Mouse (Mus musculus) kidney, postnatal 14 days (tissue): ENCODE results near the gene Ttll7.
A peak's percentile ranks its signal among the peaks of the same experiment; 100 is the strongest.

ENCODE experiments used
- DNase-seq: peaks from one replicate; pipeline ENCODE4 v3.0.0; 2022; ENCODE audit warnings: mixed read lengths

The Ttll7 gene

DNA sequence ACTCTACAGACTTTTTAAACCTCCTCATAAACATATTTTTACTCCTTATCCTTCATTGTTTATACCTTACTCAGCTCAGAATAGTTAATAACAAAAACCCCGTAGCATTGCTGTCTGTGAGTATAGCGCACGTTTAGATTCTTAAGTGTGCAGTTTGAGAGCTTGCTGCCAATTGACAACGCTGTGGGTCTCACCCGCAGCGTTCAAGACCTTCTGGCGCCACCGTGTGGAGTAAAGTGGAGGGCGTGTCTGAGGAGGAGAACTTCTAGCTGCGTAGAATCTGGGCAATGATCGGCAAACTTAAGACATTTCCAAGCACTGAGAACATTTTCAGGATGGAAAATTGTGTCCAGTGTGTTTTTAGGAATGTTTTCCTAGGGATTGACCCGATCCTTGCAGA, 62.6 kb downstream of the Ttll7 start:
- peak; percentile 83 for DNase-seq

DNA sequence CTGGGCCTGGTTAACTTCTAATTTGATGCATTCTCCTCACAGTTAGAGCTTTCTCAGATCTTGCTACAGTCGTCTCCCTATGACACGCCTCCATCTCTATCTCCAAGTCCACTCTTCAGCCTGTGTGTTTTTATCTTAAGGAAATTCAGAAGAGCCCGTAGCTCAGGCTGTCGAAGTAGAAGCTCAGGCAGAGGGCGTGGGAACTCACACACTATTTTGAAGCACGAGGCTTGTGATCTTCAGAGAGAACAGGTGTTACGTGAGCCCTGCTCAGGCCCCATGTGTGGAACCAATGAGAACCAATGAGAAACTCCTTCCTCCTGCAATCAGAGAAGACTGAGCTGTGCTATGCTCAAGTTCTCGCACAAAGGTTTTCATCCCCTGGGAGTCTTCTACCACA, 65.7 kb downstream of the Ttll7 start:
- DNase-seq = no peak

DNA sequence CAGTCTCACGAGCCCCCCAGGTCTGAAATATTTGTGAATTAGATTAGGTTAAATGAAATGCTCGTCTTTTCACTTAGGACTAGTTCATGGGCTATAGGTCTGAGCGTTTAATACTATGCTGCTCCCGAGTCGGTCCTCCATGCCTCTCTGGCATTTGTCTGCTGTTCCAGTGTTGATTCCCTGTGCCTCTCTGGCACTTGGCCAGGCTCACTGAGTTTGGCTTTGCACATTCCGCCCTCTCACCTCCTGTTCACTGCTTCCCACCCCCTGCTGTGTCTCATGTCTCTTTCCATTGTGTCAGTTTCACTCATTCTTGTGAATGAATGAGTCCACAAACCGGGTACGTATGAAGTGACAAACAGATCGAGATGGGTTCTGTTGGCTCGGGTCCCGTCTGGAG, 66.2 kb downstream of the Ttll7 start:
- DNase-seq = peak; percentile 7

DNA sequence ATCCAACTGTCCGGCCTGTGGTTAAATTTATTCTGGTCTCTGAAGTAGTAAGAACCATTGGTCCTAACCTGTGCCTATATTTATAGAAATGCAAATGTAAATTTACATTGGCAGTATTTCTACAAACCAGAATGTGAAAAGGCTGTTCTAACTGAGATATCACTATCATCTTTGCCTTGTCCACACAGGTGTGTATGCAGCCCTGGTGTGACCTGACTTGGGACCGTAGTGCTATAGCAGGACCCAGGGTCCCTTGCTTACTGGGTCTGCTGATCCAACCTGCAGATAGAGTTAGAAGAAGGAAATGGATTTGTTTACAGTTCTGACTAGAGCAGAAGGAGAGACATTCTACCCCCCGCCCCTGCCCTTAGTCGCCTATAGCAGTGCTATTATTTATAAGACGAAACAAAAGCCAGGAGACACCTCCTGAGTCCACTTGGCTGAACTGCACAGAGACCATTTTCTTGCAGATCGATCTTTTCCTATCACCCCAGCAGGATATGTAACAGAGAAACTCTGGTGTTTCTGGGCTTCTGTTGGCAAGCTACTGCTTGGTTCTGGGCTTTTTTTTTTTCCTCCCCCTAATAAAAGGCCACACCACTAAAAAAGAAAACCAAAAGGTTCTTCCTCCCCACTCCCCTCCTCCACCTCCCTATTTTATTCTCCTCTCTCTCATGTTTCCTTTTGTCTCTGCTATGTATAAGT, 75.3 kb downstream of the Ttll7 start:
- DNase-seq = no peak

DNA sequence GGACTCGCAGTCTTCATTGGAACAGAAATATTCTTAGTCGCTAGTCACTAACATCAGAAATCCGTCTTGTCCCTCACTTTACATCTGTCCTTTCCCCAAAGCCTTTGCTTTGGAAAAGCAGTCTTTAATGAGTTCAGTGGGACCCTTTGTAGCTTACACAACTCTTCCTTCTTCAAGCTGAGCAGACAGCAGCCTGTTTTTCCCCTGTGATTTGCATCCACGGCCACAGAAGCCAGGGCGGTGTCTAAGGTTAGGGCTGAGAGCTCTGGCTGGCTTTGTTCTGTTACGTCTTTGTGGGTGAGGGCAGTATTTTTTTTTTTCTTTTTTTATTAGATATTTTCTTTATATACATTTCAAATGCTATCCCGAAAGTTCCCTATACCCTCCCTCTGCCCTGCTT, 76.0 kb downstream of the Ttll7 start:
- DNase-seq = no peak

DNA sequence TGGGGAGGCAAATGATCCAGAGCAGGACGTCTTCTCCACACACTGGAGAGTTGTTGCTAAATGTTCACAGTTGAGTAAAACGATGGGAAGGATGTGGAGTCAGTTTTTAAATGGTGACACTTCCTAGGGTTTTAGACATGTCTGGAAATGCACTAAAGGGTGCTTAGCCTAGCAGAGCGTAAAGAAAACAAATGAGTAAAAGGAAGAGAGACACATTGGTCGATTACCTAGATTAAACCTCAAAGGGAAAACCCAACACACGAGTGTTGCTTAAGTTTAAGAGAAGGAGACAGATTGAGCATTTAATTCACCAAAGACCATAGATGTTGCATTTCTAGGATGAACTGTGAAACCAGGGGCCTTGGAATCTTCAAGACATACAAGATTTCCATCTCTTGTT, 76.8 kb downstream of the Ttll7 start:
- DNase-seq = no peak

DNA sequence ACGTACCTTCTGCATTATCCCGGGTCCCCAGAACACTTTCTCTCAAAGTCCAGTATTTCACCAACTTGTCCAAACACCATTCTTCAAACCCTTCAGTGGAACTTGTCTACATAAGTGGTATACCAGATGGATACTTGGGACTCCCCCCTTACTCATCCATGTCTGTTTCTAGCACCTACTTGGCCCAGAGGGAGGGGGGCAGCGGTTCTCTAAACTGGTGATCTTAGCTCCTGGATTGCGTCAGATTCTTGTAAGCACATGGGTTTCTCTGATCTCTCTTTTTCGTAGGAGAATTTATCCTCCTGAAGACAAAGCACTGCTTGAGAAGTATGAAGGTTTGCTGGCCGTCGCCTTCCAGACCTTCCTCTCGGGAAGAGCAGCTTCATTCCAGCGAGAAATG, 79.0 kb downstream of the Ttll7 start:
- no peak for DNase-seq

DNA sequence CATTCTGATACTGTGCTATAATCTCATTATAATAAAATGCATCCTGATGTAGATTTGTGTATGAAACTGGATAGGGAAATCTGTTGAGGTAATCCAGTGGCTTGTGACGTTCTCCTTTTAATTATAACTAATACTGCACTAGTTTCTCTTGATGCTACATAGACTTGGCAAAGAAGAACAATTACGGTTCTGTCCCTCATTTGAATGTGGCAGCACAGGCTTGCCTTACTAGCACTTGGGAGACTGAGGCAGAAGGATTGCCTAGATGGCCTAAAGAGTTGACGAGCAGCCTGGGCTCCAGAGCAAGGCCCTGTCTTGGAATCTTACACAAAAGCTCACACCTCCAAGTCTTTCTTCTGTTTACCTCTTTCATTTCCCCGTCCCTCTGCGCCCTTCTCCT, 80.3 kb downstream of the Ttll7 start:
- no peak for DNase-seq

DNA sequence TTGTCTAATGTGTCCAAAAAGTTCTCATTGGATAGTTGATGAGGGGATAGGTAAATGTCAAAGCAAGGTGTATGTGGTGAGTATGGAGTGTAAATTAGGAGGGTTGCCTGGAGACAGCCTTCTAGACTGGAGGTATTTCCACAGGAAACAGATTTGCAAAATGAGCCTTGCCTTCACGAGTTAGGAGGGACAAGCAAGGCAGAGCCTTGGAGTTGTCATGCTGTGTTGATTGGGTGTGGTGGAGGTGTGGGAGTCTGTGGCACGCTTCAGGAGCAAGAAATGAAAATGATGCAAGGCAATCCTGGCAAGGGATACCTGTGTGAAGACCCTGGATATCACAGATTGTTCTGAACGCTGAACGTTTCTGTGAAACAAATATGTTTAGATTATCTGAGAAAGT, 84.7 kb downstream of the Ttll7 start:
- no peak for DNase-seq

DNA sequence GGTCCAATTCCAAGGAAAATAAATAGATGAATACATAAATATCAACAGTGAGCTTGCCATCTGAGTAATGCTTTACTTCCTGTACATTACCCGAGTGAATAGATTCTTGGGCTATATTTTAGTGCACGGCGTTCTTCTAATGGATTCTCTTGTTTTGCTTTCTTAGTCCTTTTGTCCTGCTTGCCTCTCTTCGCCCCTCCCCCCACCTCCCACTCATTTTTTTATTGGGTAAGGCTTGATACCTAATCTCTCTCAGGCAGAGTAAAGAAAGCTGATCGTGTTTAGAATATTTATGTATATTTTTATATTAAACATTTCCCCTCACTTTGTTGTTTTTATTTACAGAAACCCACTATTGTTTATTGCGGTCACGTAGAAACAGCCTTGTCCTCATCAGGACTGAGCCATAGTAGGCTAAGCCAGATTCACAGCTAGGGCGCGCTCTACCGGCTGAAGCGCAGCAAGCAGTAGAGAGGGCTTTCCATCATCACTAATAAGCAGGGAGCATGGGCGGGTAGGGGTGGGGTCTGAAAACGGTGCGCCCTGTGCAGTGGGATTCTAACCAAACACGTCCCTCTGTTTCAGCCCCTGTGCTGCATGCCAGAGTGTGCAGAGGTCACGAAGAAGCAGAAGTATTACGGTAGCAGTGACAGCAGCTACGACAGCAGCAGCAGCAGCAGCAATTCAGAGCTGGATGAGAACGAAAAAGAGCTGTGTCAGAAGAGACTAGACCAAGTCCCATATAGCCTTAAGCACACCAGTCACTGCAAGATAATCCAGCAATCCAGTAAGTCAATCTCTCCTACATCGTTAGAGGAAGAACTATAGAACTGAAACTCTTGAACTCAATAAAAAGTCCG, 87.5 kb downstream of the Ttll7 start:
- DNase-seq = no peak

DNA sequence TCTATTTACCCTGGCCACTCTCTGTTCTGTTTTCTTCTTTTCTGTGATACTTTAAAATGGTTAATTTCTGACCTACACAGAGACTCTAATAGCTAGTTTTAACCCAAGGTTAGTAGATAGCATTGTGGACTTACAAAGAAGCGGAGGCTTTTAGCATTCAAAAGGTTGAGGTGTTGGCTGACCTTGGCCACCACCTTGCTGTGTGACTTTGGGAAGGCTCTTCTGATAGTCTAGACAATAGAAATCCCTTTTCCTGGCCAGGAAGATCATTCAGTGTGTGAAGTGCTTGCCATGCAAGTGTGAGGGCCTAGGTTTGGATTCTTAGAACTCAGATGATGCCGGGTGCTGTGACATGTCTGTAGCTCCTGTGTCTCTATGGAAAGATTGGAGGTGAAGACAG, 90.9 kb downstream of the Ttll7 start:
- DNase-seq = no peak

DNA sequence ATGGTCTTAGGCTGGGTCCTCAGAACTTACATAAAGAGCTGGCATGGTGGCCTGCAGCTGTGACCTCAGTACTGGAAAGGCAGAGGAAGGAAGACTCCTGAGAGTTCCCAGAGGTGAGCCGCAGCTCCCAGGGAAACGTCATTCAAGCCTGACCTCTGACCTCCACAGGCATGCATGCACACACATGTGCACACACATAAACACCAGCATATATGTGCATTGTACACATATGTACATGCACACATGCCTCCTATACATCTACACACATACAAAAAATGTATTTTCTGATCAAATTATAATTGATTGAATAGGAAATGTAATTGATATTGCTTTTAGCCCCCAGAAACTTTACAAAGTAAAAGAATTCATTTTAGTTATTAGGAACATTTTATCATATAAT, 93.2 kb downstream of the Ttll7 start:
- no peak for DNase-seq

DNA sequence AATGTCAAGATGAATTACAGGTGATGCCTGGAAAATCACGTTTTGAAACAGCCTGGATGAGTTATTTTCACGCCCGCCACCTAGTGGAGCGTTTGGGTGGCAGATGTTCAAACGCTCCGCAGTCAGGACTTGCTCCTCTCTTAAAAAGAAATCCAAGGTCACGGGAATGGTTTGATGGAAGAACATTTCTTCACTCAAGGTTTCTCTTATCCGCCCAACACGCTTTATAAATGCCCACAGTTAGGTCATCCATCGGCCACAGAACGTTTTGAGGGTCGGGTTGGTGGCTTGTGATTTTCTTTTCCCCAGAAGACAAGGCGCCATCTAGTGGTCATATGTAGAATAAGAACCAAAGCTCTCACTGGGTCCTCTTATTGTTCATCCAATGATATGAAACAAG, 93.7 kb downstream of the Ttll7 start:
- DNase-seq = peak; percentile 64

DNA sequence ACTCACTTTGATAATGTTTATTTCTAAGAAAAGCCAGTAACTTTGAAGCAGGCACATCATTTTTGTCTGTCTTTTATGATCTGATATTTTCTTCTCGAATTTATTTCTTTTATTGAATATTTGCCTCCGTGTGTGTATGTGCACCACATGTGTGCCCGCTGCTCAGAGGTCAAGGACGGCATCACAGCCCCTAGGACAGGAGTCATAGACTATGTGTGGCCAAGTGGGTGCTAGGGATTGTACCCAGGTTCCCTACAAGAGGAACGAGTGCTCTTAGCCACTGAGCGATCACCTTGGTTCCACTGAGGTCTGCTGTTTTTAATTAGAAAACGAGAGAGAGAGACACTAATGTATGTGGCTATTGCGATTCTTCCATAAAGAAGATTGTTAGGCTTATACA, 94.5 kb downstream of the Ttll7 start:
- DNase-seq = no peak

DNA sequence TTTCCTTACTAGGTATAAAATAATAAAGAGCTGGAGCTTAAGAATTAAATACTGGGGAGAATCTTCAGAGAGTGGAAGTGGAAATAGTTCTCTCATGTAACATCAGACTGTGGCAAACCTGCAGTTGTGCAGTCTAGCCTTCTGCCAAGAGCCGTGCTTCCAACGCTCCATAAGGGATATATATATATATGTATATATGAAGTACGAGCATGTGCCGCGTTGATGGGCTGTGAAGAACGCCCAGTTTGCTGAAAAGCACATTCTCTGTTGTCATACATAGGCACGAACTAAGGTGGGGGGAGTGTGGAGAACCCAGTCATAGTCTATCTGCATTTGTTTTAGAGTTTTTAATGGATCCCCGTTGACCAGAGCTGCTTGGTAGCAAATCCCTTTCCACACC, 104.6 kb downstream of the Ttll7 start:
- no peak for DNase-seq

DNA sequence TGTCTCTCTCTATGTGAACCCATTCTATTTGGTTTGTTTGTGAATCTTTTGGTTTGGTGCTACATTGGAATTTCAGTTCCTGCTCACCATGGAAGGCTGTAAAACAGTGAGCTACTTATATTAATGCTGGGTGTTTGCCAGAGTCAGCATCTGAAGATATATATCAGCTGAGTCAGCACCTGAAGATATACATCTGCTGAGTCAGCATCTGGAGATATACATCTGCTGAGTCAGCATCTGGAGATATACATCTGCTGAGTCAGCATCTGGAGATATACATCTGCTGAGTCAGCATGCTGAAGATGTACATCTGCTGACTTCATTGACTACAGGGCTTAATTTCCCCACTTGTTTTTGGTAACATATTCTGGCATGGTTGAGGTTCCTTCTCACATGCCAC, 110.7 kb downstream of the Ttll7 start:
- DNase-seq = no peak

DNA sequence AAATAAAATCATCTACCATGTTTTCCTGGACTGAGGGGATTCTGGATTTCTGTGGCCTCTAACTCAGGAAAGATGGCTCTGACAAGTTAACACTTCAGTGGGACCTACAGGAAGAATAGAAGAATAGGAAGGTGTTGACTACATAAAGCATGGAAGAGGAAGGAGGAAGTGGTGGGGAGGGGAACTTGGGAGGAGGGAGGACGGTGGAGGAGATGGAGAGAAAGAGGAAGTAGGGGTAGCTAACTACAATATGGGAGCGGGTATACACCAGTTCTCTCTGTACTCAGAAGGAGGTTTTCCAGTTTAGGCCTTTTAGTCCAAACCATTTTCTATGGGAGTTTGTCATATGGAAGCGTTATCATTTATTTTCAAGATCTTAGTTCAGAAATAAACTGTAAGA, 112.2 kb downstream of the Ttll7 start:
- no peak for DNase-seq

DNA sequence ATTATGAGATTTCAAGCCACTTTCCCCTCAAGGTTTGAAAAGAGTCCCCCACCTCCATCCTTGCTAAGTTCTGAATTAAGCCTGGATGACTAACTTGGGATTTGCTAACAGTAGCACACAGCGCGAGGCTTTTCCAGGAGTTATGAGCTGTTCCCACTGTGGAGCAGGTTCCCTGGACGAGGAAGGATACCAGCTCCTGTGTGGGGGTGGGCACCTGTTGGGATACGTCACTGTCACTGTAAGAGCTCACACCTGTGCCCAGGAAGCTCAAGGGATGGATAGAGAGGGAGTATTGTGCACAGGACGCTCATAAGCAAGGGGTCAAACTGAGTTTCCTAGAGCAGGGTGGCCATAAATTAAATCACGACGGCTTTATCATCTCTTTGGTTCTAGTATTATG, 115.1 kb downstream of the Ttll7 start:
- no peak for DNase-seq

DNA sequence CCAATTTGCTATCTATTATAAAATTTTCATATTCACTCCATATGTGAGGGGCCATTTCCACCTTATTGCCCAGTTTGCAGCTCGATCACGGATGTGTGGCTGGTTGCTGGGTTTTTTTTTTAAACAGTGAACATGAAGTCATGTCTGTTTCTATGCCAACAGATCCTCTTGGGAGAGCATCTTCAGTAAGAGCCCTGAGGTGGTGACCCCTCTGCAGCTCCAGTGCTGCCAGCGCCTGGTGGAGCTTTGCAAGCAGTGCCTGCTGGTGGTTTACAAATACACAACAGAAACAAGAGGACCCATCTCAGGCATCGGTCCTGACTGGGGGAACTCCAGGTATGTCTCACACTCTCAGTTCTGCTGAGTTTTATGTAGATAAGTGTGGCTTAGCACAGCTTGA, 115.7 kb downstream of the Ttll7 start:
- no peak for DNase-seq

DNA sequence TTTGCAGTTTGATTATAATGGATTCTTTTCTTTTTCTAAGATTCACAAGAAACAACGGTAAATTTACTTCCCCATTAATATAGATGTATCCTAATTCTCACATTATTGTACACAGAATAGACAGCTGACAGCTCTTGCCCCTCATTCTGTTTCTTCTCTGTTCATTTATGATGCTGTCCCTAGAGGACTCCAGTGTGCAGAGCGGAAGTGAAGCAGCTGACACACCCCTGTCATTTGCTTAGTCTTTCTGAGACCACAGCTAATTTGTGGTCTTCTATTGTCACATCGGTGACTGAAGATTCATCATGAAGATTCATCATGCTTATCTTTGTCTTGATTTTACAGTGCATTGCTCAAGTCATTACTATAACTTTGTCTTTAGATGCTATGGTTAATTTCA, 126.1 kb downstream of the Ttll7 start:
- no peak for DNase-seq

DNA sequence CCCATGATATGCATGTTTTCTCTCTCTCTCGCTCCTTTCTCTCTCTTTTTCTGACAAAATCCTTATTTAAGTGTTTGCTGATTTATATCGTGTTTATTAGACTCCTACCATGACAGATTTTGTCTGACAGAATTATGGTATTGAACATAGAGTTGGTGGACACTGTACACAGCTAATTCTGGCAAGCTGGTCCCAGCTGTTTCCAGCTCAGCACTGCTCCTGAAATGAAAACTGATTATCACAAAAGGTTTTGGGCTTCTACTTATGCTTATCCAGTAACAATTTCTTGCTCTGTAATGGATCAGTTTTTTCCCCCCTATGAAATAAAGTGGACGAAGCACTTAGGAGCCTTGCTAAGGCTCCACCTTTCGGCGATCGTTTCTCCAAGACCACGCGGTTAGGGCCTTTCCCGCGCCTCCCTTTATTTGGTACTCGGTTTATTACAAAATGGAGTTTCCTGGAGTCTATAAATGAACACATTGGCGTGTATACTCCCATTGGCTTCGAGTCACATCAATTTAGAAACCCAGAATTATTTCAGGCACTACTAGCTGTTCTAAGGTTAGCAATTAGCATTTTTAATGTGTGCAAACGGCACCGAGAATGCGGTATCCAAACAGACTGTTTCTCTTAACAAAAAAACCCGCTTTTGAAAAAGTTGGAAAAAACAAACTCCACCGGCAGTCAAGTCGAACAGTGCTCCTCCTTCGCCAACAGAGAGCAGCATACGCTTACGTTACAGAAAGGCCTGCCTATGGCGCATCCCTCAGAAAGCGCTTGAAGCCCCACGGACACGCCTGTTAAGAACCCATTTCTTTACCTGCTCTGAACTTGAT, 141.9 kb downstream of the Ttll7 start:
- peak; percentile 26 for DNase-seq

DNA sequence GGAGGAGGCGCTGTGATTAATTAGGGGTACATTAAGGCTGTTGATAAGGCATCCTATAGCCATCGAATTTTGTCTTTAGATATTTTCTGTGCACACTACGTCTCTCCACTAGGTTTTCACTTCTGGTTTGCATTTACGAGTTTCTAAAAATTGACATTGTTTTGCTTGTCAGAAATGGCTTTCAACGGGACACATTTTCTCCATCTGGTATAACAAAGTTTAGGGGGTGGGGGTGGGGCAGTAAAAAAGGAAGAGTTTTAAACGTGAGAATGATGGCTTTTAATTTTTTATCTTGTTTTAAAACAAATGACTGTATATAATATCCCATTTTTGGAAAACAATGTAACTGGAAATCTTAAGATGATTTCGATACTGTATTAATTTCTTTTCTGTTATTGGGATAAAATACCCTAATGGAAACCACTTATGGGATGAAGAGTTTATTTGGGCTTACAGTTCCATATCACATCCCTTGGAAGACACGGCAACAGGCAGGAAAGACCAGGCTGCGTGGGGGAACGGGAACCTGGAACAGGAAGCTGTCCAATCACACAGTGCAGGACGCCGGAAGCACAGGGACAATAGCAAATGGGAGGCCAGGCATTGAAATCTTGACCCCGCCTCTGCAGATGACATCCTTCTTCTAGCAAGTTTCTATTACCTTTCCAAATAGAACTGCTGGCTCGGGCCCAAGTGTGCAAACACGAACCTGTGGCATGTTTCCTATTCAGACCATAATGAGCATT, 142.7 kb downstream of the Ttll7 start:
- DNase-seq = no peak

DNA sequence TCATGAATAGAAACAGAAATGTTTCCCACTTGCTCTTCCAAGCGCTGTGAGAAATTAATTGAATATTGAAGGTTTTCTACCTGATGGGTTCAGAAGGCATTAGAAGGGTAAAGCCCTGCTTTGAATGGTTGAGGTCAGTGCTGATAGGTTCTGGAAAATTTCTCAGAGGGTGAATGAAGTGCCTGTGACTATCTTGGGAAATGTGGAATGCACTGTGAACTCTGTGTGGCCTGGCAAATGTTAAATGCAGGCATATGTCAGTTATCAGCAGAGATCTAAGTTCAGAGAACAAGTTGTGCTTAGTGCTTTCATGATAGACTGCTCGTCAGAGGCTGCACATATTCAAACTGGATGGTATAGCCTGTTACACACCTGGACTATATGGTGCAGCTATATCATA, 147.0 kb downstream of the Ttll7 start:
- no peak for DNase-seq
